Mouse (Mus musculus): ENCODE measurements around the gene Gm17651.

The Gm17651 gene

DNA sequence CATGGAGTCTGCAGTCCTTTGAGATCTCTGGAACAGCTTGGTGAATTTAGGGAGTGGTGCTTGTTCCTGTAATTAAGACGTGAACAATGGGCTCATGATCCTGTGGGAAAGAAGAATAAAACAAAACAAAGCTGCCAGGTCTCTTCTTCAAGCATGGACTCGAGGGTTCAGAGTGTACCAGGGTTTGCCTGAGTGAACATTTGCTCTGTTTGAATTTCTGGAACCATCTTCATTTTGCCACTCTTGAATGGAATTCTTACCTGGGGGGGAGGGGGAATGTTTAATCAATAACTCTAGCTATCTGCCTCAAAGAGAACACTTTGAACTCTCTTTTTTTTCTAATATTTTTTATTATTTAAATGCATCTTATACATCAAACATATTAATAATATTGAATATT is 49.9 kb downstream of the Gm17651 start:
- no peak for TF ChIP-seq GATA4 (IDR thresholded peaks at IDR 0.05; ENCODE audit: insufficient replicate concordance, low read length)

All from liver, adult (tissue).